Mouse (Mus musculus): ENCODE results near the gene Hist1h3e. TPM values are rescaled to one million over a fixed set of nuclear protein-coding genes. Genes with fewer than 3 reads are reported as not detected.
"Not testable (repeated sequence)": the region's sequence is repeated elsewhere in the genome, so short reads cannot be mapped to it uniquely, and the experiment has no call there.

Hist1h3e gene
- polyA plus RNA-seq, 1 experiment from 2014 or later: 3.5 TPM

DNA sequence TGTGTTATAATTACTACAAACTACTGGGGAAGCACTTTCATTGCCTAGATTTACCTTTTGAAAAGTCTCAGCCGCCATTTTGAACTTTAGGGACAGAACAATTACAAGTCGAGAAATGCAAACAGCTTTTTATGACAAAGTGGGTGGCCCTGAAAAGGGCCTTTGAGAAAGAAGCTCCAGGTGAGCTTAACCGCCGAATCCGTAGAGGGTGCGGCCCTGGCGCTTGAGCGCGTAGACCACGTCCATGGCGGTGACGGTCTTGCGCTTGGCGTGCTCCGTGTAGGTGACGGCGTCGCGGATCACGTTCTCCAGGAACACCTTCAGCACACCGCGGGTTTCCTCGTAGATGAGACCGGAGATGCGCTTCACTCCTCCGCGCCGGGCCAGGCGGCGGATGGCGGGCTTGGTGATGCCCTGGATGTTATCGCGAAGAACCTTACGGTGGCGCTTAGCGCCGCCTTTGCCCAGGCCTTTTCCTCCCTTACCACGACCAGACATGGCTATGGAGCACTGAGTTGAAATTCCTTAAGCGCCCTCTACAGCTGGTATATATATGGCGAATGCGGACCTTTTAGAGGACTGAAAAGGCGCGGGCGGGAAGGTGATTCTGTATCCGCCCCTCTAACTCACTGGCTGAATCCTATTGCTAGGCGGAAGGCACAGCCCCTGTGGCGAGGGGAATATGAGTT is 10.9 kb downstream of the Hist1h3e start, which contains the start of gene Hist1h4f:
TSS of gene Hist1h4f (minus strand) at position 503 of the 689 bp plus-strand sequence.
- peak; percentile 98 for DNase-seq (ENCODE audit: low spot score)
- Histone ChIP-seq H3K4me3 (peak within 1 kb of the TSS; percentile 56), H3K4me1 (peaks cover 15% of the 10 kb centered on the region; the same call in 1 of the 2 replicates), H3K27ac (peak within 1 kb of the TSS; percentile 90)
- under 1% methylated on average over 47 of the region's 47 CpGs for whole genome bisulfite sequencing
- not testable (repeated sequence) for H3K27me3 ChIP-seq (ENCODE audit: insufficient read depth, poor library complexity, severe bottlenecking); H3K9me3 ChIP-seq; H3K36me3 ChIP-seq

DNA sequence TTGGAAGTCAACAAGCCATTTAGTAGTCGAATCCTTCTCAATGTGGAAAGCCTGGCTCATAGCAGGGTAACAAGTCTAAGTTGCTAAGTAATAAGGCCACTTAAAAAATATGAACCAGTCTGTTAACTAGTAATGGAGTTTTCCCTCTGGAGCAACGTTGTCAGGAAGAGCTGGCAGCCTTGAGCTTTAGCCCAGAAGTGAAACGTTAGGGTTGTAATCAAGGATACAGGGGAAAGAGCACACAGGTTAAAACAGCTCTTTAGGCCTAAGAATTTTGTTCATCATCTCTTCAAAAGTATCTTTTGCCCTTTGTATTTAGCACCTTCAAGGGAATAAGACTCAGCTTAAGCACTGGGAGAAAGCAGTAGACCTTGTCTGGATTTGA is 11.4 kb downstream of the Hist1h3e start:
- H3K27me3 ChIP-seq (ENCODE audit: insufficient read depth, poor library complexity, severe bottlenecking): no peaks in the 10 kb centered on the region
- peak overlapping the region; percentile 56 for H3K4me3 ChIP-seq
- no peaks in the 10 kb centered on the region for H3K36me3 ChIP-seq
- no peak for DNase-seq (ENCODE audit: low spot score)
- no peaks in the 10 kb centered on the region for H3K9me3 ChIP-seq
- peaks cover 15% of the 10 kb centered on the region; the same call in 1 of the 2 replicates for H3K4me1 ChIP-seq
- peak overlapping the region; percentile 90 for H3K27ac ChIP-seq
- 12% methylated on average over 3 of the region's 3 CpGs for WGBS

- Histone ChIP-seq H3K36me3 (no peaks in the 10 kb centered on the region), H3K4me3 (no peak overlapping the region), H3K4me1 (peaks cover 5% of the 10 kb centered on the region; the same call in 1 of the 2 replicates), H3K9me3 (no peaks in the 10 kb centered on the region), H3K27me3 (ENCODE audit: insufficient read depth, poor library complexity, severe bottlenecking) (no peaks in the 10 kb centered on the region), H3K27ac (peak overlapping the region; percentile 22; the same call in 1 of the 2 replicates)
- 67% methylated on average over 5 of the region's 5 CpGs for WGBS
- DNase-seq (ENCODE audit: low spot score): no peak
Observed at GRCm38 (mm10) chr13:23546694-23547093, 15.5 kb downstream of the Hist1h3e start.

DNA sequence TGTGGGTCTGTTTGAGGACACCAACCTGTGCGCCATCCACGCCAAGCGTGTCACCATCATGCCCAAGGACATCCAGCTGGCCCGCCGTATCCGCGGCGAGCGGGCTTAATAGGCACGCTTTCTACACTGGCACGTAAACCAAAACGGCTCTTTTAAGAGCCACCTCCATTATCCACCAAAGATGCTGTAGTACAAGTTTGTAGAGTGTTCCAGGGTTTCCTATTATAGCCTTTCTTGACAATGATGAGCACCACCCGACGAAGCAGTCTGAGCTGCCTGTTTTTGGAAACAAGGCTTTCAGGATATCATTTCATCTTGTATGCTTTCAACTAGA is 17.4 kb downstream of the Hist1h3e start:
- not testable (repeated sequence) for H3K9me3 ChIP-seq; H3K4me1 ChIP-seq; H3K27me3 ChIP-seq (ENCODE audit: insufficient read depth, poor library complexity, severe bottlenecking); H3K36me3 ChIP-seq; DNase-seq (ENCODE audit: low spot score); H3K27ac ChIP-seq
- under 1% methylated on average over 14 of the region's 14 CpGs for WGBS
- peak overlapping the region; percentile 59 for H3K4me3 ChIP-seq

- peak within 1 kb of the TSS; percentile 59 for H3K4me3 ChIP-seq
- no peaks in the 10 kb centered on the region for H3K36me3 ChIP-seq
- no peaks in the 10 kb centered on the region for H3K9me3 ChIP-seq
- DNase-seq (ENCODE audit: low spot score): peak; percentile 87
- H3K27me3 ChIP-seq (ENCODE audit: insufficient read depth, poor library complexity, severe bottlenecking): no peaks in the 10 kb centered on the region
- H3K4me1 ChIP-seq: no peaks in the 10 kb centered on the region; the same call in 1 of the 2 replicates
- peak within 1 kb of the TSS; percentile 93 for H3K27ac ChIP-seq
- WGBS: under 1% methylated on average over 29 of the region's 45 CpGs
Observed at GRCm38 (mm10) chr13:23543965-23544786, 18.0 kb downstream of the Hist1h3e start, which contains the start of gene Hist1h3f. Gene Hist1h3f (plus strand): TSS chr13:23544052.

DNA sequence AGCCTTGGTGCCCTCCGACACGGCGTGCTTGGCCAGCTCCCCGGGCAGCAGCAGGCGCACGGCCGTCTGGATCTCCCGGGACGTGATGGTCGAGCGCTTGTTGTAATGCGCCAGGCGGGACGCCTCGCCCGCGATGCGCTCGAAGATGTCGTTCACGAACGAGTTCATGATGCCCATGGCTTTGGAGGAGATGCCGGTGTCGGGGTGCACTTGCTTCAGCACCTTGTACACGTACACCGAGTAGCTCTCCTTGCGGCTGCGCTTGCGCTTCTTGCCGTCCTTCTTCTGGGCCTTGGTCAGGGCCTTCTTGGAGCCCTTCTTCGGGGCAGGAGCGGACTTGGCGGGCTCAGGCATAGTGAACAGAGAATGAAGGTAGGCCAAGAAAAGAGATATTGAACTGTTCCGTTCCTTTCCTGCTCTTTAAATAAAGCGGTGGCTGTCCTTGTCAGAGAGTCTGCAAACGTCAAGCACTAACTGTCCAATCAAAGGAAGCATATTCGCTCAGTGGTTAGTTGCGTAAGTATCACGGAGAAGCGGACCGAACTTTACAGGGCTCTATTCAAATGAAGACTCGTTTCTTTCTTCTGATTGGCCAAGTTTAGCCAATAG is 19.1 kb downstream of the Hist1h3e start, which contains the start of gene Hist1h2bh:
TSS of gene Hist1h2bh (minus strand) at position 394 of the 609 bp plus-strand sequence.
- DNase-seq (ENCODE audit: low spot score): peak; percentile 92
- Histone ChIP-seq H3K4me3 (peak within 1 kb of the TSS; percentile 59), H3K27ac (peak within 1 kb of the TSS; percentile 93)
- not testable (repeated sequence) for H3K9me3 ChIP-seq; H3K4me1 ChIP-seq; H3K36me3 ChIP-seq; H3K27me3 ChIP-seq (ENCODE audit: insufficient read depth, poor library complexity, severe bottlenecking)
- under 1% methylated on average over 38 of the region's 42 CpGs for WGBS

DNA sequence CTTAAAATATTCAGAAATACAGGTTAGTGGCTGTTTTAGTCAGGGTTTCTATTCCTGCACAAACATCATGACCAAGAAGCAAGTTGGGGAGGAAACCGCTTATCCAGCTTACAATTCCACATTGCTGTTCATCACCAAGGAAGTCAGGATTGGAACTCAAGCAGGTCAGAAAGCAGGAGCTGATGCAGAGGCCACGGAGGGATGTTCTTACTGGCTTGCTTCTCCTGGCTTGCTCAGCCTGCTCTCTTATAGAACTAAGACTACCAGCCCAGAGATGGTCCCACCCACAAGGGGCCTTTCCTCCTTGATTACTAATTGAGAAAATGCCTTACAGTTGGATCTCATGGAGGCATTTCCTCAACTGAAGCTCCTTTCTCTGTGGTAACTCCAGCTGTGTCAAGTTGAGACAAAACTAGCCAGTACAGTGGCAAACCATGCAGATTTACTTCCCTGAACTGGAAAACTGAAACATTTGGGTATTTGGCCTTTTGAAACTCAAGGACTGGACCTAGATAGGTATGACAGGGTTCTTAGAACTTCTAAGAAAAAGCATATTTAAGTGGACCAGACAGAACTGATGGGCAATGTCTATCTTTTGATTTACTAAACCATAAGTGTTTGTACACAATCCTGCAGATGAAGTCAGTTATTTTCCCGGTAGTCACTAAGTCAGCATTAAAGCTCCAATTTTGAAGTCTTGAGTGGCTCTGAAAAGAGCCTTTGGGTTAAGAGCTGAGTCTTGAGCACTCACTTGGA is 19.8 kb downstream of the Hist1h3e start:
- H3K36me3 ChIP-seq; H3K9me3 ChIP-seq; H3K4me1 ChIP-seq; DNase-seq (ENCODE audit: low spot score); H3K27me3 ChIP-seq (ENCODE audit: insufficient read depth, poor library complexity, severe bottlenecking): not testable (repeated sequence)
- WGBS: 10% methylated on average over 3 of the region's 3 CpGs
- peak overlapping the region; percentile 93 for H3K27ac ChIP-seq
- peak overlapping the region; percentile 59 for H3K4me3 ChIP-seq

DNA sequence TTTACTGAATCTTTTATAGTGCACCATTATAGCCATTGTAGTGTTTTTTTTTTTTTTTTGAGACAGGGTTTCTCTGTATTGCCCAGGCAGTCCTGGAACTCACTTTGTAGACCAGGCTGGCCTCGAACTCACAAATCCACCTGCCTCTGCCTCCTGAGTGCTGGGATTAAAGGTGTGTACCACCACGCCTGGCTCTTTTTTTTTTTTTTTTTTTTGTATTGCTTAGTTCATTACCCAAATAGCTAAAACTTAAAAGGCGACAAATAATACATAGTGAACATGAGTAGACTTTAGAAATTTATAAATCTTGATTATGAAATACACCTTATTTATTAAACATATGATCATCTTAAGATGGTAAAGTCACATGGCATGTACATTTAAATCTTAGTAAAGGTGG is 20.7 kb downstream of the Hist1h3e start:
- DNase-seq (ENCODE audit: low spot score): no peak
- Histone ChIP-seq H3K36me3 (no peaks in the 10 kb centered on the region), H3K4me3 (no peak overlapping the region)

DNA sequence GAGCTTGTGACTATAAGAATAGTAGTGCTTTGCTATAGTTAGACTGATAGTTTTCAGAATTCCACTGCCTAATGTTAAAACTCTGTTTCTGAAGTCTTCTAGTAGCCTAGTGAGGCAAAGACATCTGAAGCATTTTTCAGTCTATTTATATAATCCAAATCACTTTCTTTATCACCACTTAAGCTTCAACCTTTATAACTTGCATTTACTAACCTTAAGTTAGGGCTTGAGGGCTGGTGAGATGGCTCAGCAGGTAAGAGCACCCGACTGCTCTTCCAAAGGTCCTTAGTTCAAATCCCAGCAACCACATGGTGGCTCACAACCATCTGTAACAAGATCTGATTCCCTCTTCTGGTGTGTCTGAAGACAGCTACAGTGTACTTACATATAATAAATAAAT is 22.3 kb downstream of the Hist1h3e start:
- peaks cover 12% of the 10 kb centered on the region; the same call in 1 of the 2 replicates for H3K4me1 ChIP-seq
- DNase-seq (ENCODE audit: low spot score); H3K27me3 ChIP-seq (ENCODE audit: insufficient read depth, poor library complexity, severe bottlenecking); H3K36me3 ChIP-seq; H3K4me3 ChIP-seq; H3K27ac ChIP-seq; H3K9me3 ChIP-seq: not testable (repeated sequence)
- 71% methylated on average over 1 of the region's 1 CpGs for WGBS

More for the DNA sequence above, 20.7 kb downstream of the Hist1h3e start:
- WGBS: 88% methylated on average over 3 of the region's 3 CpGs
- Histone ChIP-seq H3K27me3 (ENCODE audit: insufficient read depth, poor library complexity, severe bottlenecking) (no peaks in the 10 kb centered on the region), H3K27ac (no peak overlapping the region), H3K4me1 (peaks cover 8% of the 10 kb centered on the region; the same call in 1 of the 2 replicates), H3K9me3 (no peaks in the 10 kb centered on the region)

DNA sequence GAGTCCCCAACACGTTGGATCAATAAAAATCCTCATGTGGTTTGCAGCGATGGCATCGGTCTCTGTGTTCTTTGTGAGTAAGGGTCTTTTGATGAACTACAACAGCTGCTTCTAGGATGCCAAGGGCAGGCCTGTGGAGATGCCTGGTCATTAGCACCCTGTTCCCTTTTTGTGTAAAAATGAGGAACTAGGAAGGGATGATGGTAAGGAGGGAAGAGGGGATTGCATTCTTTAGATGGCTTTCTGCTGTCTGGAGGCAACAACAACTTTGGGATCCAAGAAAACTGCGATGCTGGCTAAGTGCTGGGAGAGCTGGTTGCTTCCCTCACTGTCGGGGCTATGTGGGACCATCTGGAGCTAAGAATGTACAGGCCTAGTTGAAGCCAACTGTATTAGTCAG is 23.9 kb downstream of the Hist1h3e start:
- Histone ChIP-seq H3K27ac (no peak overlapping the region), H3K4me3 (no peak overlapping the region)
- 86% methylated on average over 5 of the region's 5 CpGs for WGBS

GRCm38 (mm10) chr13:23537006-23537710 is 25.0 kb downstream of the Hist1h3e start:
- Histone ChIP-seq H3K27ac (no peak overlapping the region), H3K4me1 (peaks cover 27% of the 10 kb centered on the region), H3K4me3 (peak overlapping the region; percentile 67), H3K27me3 (ENCODE audit: insufficient read depth, poor library complexity, severe bottlenecking) (no peaks in the 10 kb centered on the region), H3K9me3 (no peaks in the 10 kb centered on the region), H3K36me3 (no peaks in the 10 kb centered on the region)
- WGBS: 81% methylated on average over 3 of the region's 3 CpGs
- no peak for DNase-seq (ENCODE audit: low spot score)

More for the DNA sequence above, 23.9 kb downstream of the Hist1h3e start:
- Histone ChIP-seq H3K36me3 (no peaks in the 10 kb centered on the region), H3K4me1 (peaks cover 20% of the 10 kb centered on the region; the same call in 1 of the 2 replicates), H3K9me3 (no peaks in the 10 kb centered on the region), H3K27me3 (ENCODE audit: insufficient read depth, poor library complexity, severe bottlenecking) (no peaks in the 10 kb centered on the region)
- no peak for DNase-seq (ENCODE audit: low spot score)
